Comparison of ENCODE assay signal across 8 mouse cellular contexts in the genomic region with DNA sequence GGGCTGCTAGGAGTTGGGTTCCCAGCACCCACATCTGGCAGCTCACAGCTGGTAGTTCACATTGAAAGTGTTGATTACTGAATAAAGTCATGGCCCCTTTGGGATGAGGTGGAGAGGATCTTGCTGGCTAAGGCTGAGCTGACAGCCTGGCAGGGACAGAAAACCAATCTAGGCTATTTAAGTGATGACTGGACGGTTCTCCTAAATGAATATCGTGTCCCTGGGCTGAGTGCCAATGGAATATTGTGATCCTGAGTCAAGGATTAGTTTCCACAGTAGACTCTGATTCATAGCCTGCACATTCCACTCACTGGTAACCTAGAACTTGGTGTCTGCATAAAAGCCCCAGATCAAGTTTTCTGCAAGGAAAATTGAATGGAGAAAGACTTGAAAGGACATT. TPM values are rescaled to one million over a fixed set of nuclear protein-coding genes. Genes with fewer than 3 reads are reported as not detected.
DNase-seq lines count a peak whose midpoint lies in the region; TF ChIP-seq lines count a peak whose summit lies in the region.

No protein-coding gene starts in this region.

- H3K27me3 ChIP-seq in liver, adult 2 months (ENCODE audit: control insufficient read depth, insufficient read depth, low read length): no peaks in the 10 kb centered on the region

- H3K4me1 ChIP-seq in liver, adult 2 months (ENCODE audit: control insufficient read depth, insufficient read depth, low read length): peaks cover 8% of the 10 kb centered on the region

- 10% methylated on average over 2 of the region's 2 CpGs for WGBS in liver, adult 2 months

- peak; percentile 56 for DNase-seq in liver, adult 2 months (ENCODE audit: extremely low read depth, low read depth, low spot score)
- DNase-seq in liver: no peak
- DNase-seq in adrenal gland, adult 8-10 months: peak; percentile 90
- DNase-seq in gastrocnemius, adult 18-20 months (ENCODE audit: low spot score): peak; percentile 95
- peak; percentile 75 for DNase-seq in kidney, postnatal 14 days
- no peak for DNase-seq in frontal cortex, postnatal 36 days (ENCODE audit: low spot score in 2 of 2)
- no peak for DNase-seq in embryo, embryonic 11 days
- DNase-seq in urinary bladder, adult 2 months (ENCODE audit: low spot score): no peak

- TF ChIP-seq CTCF in liver, adult 2 months (IDR thresholded peaks at IDR 0.05; ENCODE audit: low read depth, low read length): no peak

- no peak overlapping the region for H3K4me3 ChIP-seq in liver, adult 2 months (ENCODE audit: insufficient read depth, low read depth, low read length)

- no peak overlapping the region for H3K9ac ChIP-seq in liver, adult 2 months (ENCODE audit: low read depth, low read length)

- TF ChIP-seq POLR2A in liver, adult 2 months (IDR thresholded peaks at IDR 0.05; ENCODE audit: extremely low read depth, insufficient read depth, low read length): no peak

- peaks cover 40% of the 10 kb centered on the region for H3K36me3 ChIP-seq in liver, adult 2 months (ENCODE audit: control insufficient read depth, insufficient read depth, low read length)

- peaks cover 26% of the 10 kb centered on the region; the same call in 1 of the 2 replicates for H3K79me2 ChIP-seq in liver, adult 2 months (ENCODE audit: control insufficient read depth, insufficient read depth, low read length)

- no peak overlapping the region for H3K27ac ChIP-seq in liver, adult 2 months (replicated peaks; ENCODE audit: insufficient read depth, low read depth, low read length)

RNA-seq across cellular contexts. Expression of a gene that starts 39.9 kb away (rescaled TPM):
- 123 and 142 TPM in 2 replicates for total RNA-seq in liver, adult 2 months (2014; rRNA removed)
- polyA plus RNA-seq in liver, adult 2 months (2012; rRNA removed): 45.6 and 51.7 TPM in 2 replicates
- total RNA-seq in adrenal gland, adult 8-10 months (2022): 100 to 1,000 TPM; 380 to 518 (median 475) TPM
- total RNA-seq in gastrocnemius, adult 18-20 months (2021): 100 to 1,000 TPM; 266 to 284 TPM
- 389 and 506 TPM in 2 replicates for polyA plus RNA-seq in urinary bladder, adult 2 months (2012; rRNA removed)

Comparison
In these comparisons a context has a peak if more than half of its experiments do, and no peak if none do; other contexts are left out.
1. DNase-seq: peak in liver, adult 2 months (single experiment), adrenal gland, adult 8-10 months (single experiment), gastrocnemius, adult 18-20 months (single experiment) and kidney, postnatal 14 days (single experiment); none in liver (single experiment), frontal cortex, postnatal 36 days (0 of 2), embryo, embryonic 11 days (single experiment) and urinary bladder, adult 2 months (single experiment).